Mouse (Mus musculus): ENCODE measurements around the gene Gdpd5.

DNA sequence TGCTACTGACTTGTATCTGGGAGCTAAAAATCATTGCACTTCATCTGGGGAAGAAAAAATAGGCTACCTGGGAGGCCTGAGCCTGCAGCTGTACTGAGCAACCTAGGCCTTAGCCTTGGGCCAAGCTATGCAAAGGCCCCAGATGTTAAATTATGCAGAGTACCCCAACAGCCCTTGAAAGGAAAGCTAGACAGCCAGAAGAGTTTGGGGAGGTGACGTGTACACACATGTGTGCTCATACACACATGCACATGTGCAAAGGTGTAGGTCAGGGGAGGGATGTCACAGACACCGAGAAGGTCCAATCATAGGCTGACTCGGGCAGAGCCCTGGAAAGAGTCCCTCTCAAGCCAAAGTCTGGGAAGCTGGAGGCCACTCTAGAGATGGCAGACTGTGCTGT is 46.8 kb downstream of the Gdpd5 start:
- TF ChIP-seq CTCF (IDR thresholded peaks at IDR 0.05; ENCODE audit: low read depth, low read length) (no peak), POLR2A (IDR thresholded peaks at IDR 0.05; ENCODE audit: extremely low read depth, insufficient read depth, low read length) (no peak)
